Mouse (Mus musculus): ENCODE results near the gene Csk.

GRCm38 (mm10) chr9:57612587-57612986, 40.8 kb downstream of the Csk start:
- TF ChIP-seq EP300 (IDR thresholded peaks at IDR 0.05; ENCODE audit: low read depth): no peak
- no peak for TF ChIP-seq CTCF (IDR thresholded peaks at IDR 0.05; ENCODE audit: low read depth)
